Mouse (Mus musculus) retina, embryonic 14.5 days (tissue): Measurements from ENCODE around the gene Tex35.
A peak's percentile ranks its signal among the peaks of the same experiment; 100 is the strongest.

ENCODE experiments used
- DNase-seq: peaks from one replicate; pipeline ENCODE4 v3.0.0-alpha.2; 2015; ENCODE audit warnings: low spot score

The Tex35 gene

GRCm38 (mm10) chr1:157081076-157081804 is 27.2 kb downstream of the Tex35 start:
- DNase-seq = peak; percentile 76

DNA sequence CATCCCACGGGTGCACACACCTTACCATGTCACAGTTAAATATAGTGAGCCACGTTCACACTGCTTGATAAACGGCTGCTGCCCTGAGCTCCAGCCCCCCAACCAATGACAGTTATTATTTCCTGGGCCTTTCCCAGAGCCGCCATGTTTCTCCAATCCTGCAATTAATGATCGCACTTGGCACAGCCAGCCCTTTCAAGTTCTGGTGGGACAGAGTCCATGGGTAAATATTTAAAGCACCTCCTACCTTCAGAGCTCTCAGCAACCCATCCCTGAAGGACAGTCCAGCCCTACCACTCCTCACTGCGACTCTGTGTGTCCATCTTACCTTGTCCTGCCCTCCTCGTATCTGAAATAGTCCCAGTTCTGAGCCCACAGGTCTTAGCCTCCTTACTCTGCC is 28.4 kb downstream of the Tex35 start:
- no peak for DNase-seq

DNA sequence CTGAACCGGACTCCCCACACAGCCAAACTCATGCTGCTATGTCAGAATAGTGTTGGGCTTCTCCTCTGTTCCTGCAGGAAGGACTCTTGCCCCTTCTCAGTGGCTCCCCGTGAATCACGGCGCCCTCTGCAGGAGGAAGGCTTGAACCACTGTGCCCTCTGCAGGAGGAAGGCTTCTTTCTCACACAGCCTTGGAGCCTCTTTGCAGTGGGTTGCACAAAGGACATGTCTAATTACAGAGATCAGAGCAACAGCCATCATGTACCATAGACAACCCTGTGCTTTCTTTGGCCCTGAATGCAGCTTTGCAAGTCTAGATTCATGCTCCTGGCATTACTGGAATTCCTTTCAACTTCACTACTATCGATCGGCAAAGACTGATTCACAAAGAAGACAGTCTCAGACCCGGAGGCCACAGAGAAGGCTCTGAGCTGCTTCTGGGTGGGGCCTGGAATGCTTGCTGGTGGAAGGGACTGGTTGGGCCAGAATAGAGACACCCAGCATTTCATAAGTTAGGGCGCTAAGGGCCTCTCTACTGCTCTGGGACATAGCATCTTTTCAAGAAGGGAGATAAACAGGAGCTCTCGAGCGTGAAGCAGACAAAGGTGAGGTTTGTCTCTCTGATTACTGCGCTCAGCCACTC is 29.0 kb downstream of the Tex35 start:
- peak; percentile 83 for DNase-seq

DNA sequence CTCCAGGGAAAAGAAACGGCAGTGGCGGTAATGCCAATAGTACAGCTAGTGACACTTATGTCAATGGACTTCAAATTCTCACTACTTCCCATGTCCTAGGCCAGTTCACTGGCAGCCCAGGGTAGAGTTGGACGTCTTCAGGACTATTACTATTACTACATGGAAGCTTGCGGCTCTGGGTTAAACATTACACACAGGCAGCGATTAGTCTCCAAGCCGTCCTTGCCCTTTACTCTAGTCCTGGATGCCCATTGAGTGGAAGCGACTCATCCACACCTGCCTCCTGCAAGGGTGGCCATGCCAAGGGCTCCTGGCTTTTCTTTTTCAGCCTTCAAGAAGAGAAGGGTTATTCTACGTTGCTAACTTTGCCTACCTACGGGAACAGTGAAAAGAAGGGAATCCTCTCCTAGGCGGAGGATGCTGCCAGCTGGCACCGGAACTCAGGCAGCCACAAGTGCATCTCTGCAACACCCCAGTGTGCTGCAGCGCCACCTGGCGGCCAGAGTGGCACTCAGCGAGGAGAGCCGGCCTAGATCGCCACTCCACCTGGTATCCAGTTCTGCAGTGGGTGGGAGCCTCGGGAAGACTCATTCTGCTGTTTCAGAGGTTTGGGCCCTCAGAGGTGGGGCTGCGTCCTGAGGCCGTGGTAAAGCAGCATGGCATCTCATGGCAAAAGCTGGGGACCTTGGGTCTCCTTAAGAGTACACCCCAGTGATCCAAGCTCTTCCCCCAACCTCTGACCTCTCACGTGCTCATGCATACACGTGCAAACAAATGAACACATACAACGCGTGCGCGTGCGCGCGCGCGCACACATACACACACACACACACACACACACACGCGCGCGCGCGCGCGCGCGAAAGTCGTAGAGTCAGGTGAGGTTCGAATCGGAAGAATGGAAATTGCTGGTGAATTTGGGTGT is 31.4 kb downstream of the Tex35 start:
- DNase-seq = peak; percentile 92

DNA sequence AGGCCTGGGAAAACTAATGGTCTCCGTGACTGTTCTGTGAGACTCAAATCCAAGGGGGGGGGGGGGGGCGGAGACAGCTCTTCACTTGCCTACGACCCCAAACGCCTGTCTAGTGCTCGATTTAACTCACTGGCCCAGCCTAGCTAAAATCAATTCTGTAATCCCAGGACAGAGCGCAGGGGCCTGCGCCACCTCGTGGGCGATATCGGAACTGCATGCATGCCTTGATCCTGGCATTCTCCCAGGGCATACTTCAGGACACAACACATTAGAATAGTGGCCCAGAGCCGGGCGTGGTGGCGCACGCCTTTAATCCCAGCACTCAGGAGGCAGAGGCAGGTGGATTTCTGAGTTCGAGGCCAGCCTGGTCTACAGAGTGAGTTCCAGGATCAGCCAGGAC is 32.2 kb downstream of the Tex35 start:
- peak; percentile 96 for DNase-seq

- DNase-seq = no peak
Measured at GRCm38 (mm10) chr1:157074937-157075336, 33.5 kb downstream of the Tex35 start.

- no peak for DNase-seq
Measured at GRCm38 (mm10) chr1:157074371-157074770, 34.1 kb downstream of the Tex35 start.

- no peak for DNase-seq
Measured at GRCm38 (mm10) chr1:157073592-157073991, 34.9 kb downstream of the Tex35 start.

GRCm38 (mm10) chr1:157069181-157069828 is 39.2 kb downstream of the Tex35 start:
- no peak for DNase-seq

DNA sequence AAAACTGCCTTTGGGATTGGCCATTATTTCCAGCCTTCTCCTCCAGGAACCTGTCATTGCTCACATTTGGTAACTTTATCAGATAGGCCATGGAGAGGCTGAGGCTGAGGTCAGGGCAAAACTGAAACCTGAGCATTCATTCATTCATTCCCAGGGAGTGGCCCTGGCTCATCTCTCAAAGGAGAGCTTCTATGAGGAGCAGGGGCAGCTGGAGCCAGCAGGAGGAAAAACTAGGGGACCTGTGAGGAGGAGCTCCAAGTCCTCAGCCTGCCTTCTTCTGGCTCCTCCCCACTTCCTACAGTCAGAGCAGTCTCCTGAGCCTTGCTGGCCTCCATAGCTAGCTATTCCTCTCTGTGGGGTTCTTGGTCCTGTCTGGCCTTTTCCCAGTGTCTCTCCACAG is 40.2 kb downstream of the Tex35 start:
- DNase-seq = no peak

DNA sequence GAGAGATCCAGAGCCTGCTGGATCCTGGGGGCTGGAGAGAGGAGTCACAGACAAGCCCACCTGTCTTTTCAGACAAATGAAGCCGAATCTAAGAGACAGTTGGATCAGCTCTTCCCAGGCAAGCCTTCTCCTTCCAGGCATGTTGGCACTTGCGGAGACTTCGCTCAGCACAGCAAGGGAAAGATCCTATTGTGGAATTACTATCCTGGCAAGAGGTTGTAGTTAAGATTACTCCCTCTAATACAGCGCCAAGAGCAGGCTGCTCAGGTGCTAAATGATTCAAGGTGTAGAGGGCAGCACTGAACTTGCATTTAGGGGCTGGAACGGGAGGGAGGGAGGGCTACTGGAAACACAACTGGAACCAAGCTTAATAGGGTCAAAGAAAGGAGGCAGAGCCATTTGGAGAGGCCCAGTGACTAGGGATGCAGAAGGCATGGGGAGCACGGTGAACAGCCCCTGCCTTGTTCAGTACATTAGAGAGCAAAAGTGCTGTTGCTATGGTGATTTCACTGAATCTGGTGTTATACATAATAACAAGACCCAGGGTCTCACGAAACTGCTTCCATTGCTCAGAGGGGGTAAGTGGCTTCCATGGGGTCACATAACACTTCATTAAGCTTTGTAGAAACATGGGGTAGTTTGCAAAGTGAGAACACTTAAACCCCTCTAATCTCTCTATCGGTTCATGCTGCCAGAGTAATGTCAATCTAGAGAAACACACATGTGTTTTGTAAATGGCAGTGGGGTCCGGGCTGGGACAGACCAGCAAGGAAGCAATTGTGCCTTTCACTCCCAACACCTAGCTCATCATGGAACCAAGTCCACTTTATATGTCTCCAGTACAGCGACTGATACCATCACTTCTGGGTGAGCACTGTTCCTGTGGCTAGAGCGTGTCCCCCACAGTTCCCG is 42.4 kb downstream of the Tex35 start:
- DNase-seq = no peak

GRCm38 (mm10) chr1:157063318-157064115 is 45.0 kb downstream of the Tex35 start:
- peak; percentile 49 for DNase-seq

- DNase-seq = no peak
Measured at GRCm38 (mm10) chr1:157062445-157062825, 46.0 kb downstream of the Tex35 start.

- DNase-seq = no peak
Measured at GRCm38 (mm10) chr1:157061800-157062444, 46.6 kb downstream of the Tex35 start.

GRCm38 (mm10) chr1:157061170-157061569 is 47.3 kb downstream of the Tex35 start:
- DNase-seq = no peak

GRCm38 (mm10) chr1:157060441-157061135 is 47.9 kb downstream of the Tex35 start:
- DNase-seq = no peak

- DNase-seq = no peak
Measured at GRCm38 (mm10) chr1:157055901-157056300, 52.6 kb downstream of the Tex35 start.

GRCm38 (mm10) chr1:157055288-157055831 is 53.1 kb downstream of the Tex35 start:
- no peak for DNase-seq

DNA sequence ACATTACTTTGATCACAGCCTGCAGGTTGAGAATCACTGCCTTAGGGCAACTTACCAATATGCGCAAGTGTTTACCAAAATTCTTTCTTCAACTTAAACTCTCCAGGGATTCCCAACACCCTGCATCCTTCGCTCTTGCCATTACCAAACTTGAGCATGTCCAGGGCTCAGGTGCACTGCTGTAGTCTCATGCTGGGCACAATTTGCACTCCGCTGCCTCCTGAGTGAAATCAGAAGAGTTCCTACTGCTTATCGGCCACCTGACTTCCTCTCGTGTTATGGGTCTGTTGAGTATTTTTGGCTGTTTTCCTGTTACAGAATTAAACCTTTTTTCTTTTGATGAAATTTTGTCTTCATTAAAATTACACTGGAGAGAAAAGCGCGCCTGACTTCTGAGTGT is 53.8 kb downstream of the Tex35 start:
- no peak for DNase-seq
